Mouse (Mus musculus) erythroblast, embryonic 14.5 days (primary cell): ENCODE results near the gene Cped1.

ENCODE experiments used
- GATA1 ChIP-seq: IDR thresholded peaks from 2 replicates; pipeline ENCODE4 v1.6.1; 2012; ENCODE audit warnings: low read length, inconsistent platforms, mixed read lengths
- TAL1 ChIP-seq: IDR thresholded peaks from 3 replicates; pipeline ENCODE4 v1.6.1; 2012; ENCODE audit warnings: low read length, inconsistent platforms, mixed read lengths

DNA sequence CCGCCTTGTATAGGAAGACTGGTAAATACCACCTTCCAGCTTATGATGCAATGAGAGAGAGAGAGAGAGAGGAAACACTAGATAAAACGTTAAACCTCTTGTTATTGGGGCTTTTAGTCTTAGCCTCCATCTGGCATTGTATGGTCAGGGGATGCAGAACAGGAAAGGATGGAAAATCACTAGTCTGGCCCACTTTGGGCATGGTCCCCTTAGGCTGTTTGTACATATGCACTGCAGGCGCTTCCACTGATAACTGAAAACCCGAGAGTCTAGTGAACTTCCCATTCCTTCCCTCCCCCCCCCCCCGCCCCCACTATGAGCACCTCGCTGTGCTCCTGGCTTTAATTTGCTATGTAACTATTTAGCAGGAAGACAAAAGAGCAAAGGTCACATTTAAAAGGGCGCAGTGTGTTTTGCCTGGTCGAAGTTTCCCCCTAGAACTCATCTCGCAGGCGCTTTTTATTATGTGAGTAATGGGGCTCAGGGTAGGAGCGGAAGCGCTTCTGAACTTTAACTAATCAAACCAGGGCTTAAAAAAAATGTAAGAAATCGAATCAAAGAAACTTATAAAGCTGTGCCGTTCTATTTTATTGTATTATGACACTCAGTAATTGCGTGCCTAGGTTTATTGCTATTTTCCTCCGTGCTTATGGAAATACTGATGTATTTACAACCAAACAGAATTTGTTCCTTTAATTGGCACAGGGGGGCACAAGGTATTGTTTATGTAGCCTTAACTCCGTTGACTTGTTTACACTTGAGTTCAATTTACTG lies 40.1 kb downstream of the Cped1 start:
- TF ChIP-seq GATA1 (no peak), TAL1 (no peak)
